Mouse (Mus musculus): ENCODE results near the gene Susd1. TPM values are rescaled to one million over a fixed set of nuclear protein-coding genes. Genes with fewer than 3 reads are reported as not detected.

Gene Susd1
- polyA plus RNA-seq (2014; fragmentation: Nextera tagmentation; extraction: Ambion mirVana), result 8.2 and 9.9 TPM in 2 replicates

DNA sequence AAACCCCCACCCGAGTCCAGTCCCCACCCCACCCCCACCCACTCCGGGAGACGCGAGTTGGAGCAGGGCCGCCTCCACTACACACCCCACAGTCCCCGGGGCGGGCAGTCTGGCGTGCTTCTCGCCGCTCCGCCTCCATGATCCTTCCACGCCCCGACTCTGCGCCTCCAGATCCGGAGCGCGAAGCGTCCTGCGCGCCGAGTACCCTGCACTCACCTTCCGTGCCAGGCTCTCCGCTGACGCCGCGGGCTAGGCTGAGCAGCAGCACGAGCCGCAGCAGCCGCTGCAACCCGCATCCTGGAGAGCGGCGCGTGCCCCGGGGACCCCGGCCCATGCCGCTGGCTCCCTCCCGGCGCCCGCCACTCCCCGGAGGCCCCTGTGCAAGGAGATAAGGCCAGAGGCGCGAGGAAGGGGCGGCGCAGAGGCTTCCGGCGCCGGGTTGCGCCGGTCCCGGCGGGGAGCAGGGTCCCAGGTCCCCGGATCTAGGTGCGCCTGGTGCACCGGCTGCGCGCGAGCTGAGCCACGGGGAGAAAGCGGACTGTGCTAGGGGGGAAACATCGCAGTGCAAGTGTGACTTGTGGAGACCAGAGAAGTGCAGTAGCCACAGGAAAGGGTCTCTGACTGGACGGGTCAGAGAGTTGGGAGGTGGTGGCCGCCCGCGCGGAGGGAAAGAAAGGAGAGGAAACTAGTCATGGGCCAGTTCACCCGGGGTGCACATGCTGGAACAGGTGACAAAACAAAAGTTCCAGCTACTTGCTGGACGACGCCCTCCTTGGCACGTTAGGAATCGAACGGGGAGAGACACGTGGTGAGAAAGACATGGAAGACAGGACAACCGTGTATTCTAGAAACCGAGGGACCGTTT is at the start of gene Susd1:
Gene Susd1, minus strand, starts transcription at position 644 of the 865 bp plus-strand sequence.
- no peaks in the 10 kb centered on the region for H3K36me3 ChIP-seq (ENCODE audit: control insufficient read depth, insufficient read depth, low read length)
- peak; percentile 88 for ATAC-seq (ENCODE audit: insufficient number of reproducible peaks, insufficient read depth, low FRiP score, low read depth)
- under 1% methylated on average over 75 of the region's 75 CpGs for WGBS
- peaks cover 17% of the 10 kb centered on the region for H3K4me1 ChIP-seq (ENCODE audit: control insufficient read depth, insufficient read depth, low read length)
- H3K27me3 ChIP-seq (ENCODE audit: control insufficient read depth, insufficient read depth, low read length), result no peaks in the 10 kb centered on the region
- H3K4me2 ChIP-seq (replicated peaks; ENCODE audit: low read depth, low read length), result peak within 1 kb of the TSS; percentile 94
- no peaks in the 10 kb centered on the region; the same call in 1 of the 2 replicates for H3K9me3 ChIP-seq (ENCODE audit: control insufficient read depth, low read depth, low read length)
- H3K27ac ChIP-seq (ENCODE audit: low read length), result peak within 1 kb of the TSS; percentile 96
- H3K9ac ChIP-seq (replicated peaks; ENCODE audit: low read depth, low read length), result peak within 1 kb of the TSS; percentile 86
- H3K4me3 ChIP-seq (ENCODE audit: low read depth, low read length), result peak within 1 kb of the TSS; percentile 76

DNA sequence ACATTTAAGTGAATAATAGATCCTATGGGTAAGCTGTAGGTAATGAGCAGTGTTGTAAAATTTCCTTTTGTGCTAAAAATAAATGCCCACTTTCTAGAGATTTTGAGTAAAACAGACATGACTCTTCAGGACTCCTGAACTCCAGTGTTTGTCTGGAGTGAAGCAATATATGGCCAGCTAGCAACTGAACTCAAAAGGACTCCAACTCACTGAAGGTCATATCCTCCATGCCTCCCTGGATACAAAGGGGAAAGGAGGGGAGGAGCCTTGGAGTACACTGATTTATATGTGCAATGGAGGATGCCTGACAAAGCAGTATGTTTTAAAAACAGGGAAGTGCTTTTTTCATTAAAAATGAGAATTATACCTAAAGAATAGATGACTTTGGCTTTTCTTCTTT is 32.9 kb upstream of the Susd1 start:
- no peak for ATAC-seq (ENCODE audit: insufficient number of reproducible peaks, insufficient read depth, low FRiP score, low read depth)
- Histone ChIP-seq H3K27me3 (ENCODE audit: control insufficient read depth, insufficient read depth, low read length) (no peaks in the 10 kb centered on the region), H3K36me3 (ENCODE audit: control insufficient read depth, insufficient read depth, low read length) (peaks cover 7% of the 10 kb centered on the region; the same call in 1 of the 2 replicates), H3K4me3 (ENCODE audit: low read depth, low read length) (no peak overlapping the region), H3K27ac (ENCODE audit: low read length) (no peak overlapping the region), H3K4me1 (ENCODE audit: control insufficient read depth, insufficient read depth, low read length) (no peaks in the 10 kb centered on the region), H3K4me2 (replicated peaks; ENCODE audit: low read depth, low read length) (no peak overlapping the region), H3K9me3 (ENCODE audit: control insufficient read depth, low read depth, low read length) (no peaks in the 10 kb centered on the region), H3K9ac (replicated peaks; ENCODE audit: low read depth, low read length) (no peak overlapping the region)

DNA sequence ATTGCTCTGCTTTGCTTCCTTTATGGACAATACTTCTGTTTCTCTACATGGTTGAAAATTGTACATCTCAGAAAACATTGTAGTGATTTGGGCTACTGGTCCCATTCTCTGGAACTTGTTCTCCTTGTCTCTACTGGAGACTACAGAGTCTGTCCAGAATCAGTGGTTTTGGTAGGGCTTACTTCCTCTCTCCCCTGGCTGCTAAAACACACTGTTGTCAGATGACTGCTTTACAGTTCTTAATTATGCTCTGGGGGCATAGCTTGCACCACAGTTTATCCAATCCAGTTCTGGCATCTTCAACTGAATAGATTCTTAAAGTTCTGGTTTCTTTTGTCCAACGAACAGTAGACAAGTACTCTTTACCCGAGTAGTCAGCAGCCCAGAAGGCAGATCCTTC is 27.0 kb upstream of the Susd1 start:
- no peak overlapping the region for H3K4me3 ChIP-seq (ENCODE audit: low read depth, low read length)
- no peak overlapping the region for H3K27ac ChIP-seq (ENCODE audit: low read length)
- H3K4me1 ChIP-seq (ENCODE audit: control insufficient read depth, insufficient read depth, low read length), result peaks cover 9% of the 10 kb centered on the region; the same call in 1 of the 2 replicates
- no peaks in the 10 kb centered on the region for H3K27me3 ChIP-seq (ENCODE audit: control insufficient read depth, insufficient read depth, low read length)
- H3K9ac ChIP-seq (replicated peaks; ENCODE audit: low read depth, low read length), result no peak overlapping the region
- ATAC-seq (ENCODE audit: insufficient number of reproducible peaks, insufficient read depth, low FRiP score, low read depth), result no peak
- 84% methylated on average over 2 of the region's 2 CpGs for WGBS
- no peaks in the 10 kb centered on the region for H3K9me3 ChIP-seq (ENCODE audit: control insufficient read depth, low read depth, low read length)
- H3K4me2 ChIP-seq (replicated peaks; ENCODE audit: low read depth, low read length), result no peak overlapping the region
- H3K36me3 ChIP-seq (ENCODE audit: control insufficient read depth, insufficient read depth, low read length), result peaks cover 3% of the 10 kb centered on the region; the same call in 1 of the 2 replicates

DNA sequence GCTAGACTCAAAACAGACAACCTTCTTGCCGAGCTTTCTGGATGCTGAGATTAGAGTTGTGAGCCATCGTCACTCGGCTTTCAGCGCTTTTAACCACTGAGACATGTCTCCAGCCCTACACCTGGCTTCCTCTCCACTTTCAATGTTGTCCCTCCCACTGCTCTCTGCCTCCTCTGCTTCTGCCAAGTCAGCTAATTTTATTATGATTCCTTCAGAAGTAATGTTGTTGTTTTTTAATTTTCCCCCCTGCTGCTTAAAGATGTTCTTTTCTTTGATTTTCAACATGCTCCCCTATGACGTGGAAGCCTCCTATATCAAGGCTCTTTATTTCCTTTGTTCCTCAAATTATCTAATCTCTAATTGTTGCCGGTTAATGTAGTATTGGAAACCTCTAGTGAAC is 26.2 kb upstream of the Susd1 start:
- 78% methylated on average over 6 of the region's 6 CpGs for WGBS
- Histone ChIP-seq H3K36me3 (ENCODE audit: control insufficient read depth, insufficient read depth, low read length) (peaks cover 3% of the 10 kb centered on the region; the same call in 1 of the 2 replicates), H3K9me3 (ENCODE audit: control insufficient read depth, low read depth, low read length) (no peaks in the 10 kb centered on the region), H3K27me3 (ENCODE audit: control insufficient read depth, insufficient read depth, low read length) (no peaks in the 10 kb centered on the region), H3K4me3 (ENCODE audit: low read depth, low read length) (no peak overlapping the region), H3K4me2 (replicated peaks; ENCODE audit: low read depth, low read length) (no peak overlapping the region), H3K4me1 (ENCODE audit: control insufficient read depth, insufficient read depth, low read length) (peaks cover 9% of the 10 kb centered on the region; the same call in 1 of the 2 replicates), H3K27ac (ENCODE audit: low read length) (no peak overlapping the region), H3K9ac (replicated peaks; ENCODE audit: low read depth, low read length) (no peak overlapping the region)
- no peak for ATAC-seq (ENCODE audit: insufficient number of reproducible peaks, insufficient read depth, low FRiP score, low read depth)

DNA sequence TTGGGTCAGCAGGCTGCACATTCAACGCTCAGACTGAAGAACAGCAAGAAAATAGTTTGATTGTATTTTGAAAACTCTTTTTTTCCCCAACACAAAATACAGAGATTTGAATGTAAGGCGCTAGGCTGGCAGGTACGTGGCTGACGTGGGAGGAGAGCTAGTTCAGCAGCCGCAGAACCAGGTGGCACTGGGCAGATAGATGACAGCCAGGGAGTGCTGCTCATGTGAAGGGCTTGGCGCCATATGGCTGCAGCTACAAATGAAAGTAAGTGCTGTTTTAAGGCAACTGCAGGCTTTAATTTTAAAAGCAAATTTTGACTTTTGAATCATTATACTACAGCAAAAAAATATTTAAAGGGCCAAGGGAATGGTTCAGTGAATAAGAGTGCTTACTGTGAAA is 24.1 kb upstream of the Susd1 start:
- H3K4me3 ChIP-seq (ENCODE audit: low read depth, low read length), result no peak overlapping the region
- H3K36me3 ChIP-seq (ENCODE audit: control insufficient read depth, insufficient read depth, low read length), result peaks cover 3% of the 10 kb centered on the region; the same call in 1 of the 2 replicates
- 69% methylated on average over 6 of the region's 6 CpGs for WGBS
- H3K4me2 ChIP-seq (replicated peaks; ENCODE audit: low read depth, low read length), result no peak overlapping the region
- no peak for ATAC-seq (ENCODE audit: insufficient number of reproducible peaks, insufficient read depth, low FRiP score, low read depth)
- H3K4me1 ChIP-seq (ENCODE audit: control insufficient read depth, insufficient read depth, low read length), result peaks cover 12% of the 10 kb centered on the region
- H3K27me3 ChIP-seq (ENCODE audit: control insufficient read depth, insufficient read depth, low read length), result no peaks in the 10 kb centered on the region
- no peaks in the 10 kb centered on the region for H3K9me3 ChIP-seq (ENCODE audit: control insufficient read depth, low read depth, low read length)
- no peak overlapping the region for H3K9ac ChIP-seq (replicated peaks; ENCODE audit: low read depth, low read length)
- H3K27ac ChIP-seq (ENCODE audit: low read length), result no peak overlapping the region

DNA sequence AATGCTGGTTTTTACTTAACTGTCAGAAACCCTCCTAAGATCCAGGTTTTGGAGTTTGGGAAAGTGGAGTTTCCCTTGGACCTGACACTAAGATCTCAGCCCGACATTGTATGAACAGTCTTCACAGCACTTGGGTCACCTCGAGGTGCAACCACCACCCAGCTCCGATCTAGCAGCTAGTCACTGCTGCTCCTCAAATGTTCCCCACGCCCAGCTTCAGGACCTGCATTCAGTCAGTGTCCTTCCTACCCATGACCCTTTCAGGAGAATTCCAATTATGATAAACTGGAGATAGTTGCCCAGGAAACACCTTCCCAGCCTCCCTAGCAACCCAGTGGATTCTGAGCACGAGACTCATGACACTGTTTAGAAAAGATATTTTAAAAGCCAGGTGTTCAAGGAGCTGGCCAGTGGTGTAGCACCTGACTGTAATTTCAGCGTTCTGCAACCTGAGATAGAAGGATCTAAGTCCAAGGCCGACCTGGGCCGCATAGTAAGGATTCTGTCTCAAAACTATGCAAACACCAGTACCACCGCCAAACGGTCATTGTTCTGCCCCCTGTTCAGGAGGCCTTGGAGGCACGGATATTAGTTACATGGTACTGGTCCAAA is 22.8 kb upstream of the Susd1 start:
- H3K4me2 ChIP-seq (replicated peaks; ENCODE audit: low read depth, low read length), result no peak overlapping the region
- no peak overlapping the region for H3K27ac ChIP-seq (ENCODE audit: low read length)
- no peak overlapping the region for H3K4me3 ChIP-seq (ENCODE audit: low read depth, low read length)
- peaks cover 12% of the 10 kb centered on the region for H3K4me1 ChIP-seq (ENCODE audit: control insufficient read depth, insufficient read depth, low read length)
- H3K36me3 ChIP-seq (ENCODE audit: control insufficient read depth, insufficient read depth, low read length), result no peaks in the 10 kb centered on the region
- H3K27me3 ChIP-seq (ENCODE audit: control insufficient read depth, insufficient read depth, low read length), result no peaks in the 10 kb centered on the region
- no peaks in the 10 kb centered on the region for H3K9me3 ChIP-seq (ENCODE audit: control insufficient read depth, low read depth, low read length)
- ATAC-seq (ENCODE audit: insufficient number of reproducible peaks, insufficient read depth, low FRiP score, low read depth), result peak; percentile 17; the same call in 1 of the 2 replicates
- WGBS, result 54% methylated on average over 11 of the region's 11 CpGs
- no peak overlapping the region for H3K9ac ChIP-seq (replicated peaks; ENCODE audit: low read depth, low read length)

DNA sequence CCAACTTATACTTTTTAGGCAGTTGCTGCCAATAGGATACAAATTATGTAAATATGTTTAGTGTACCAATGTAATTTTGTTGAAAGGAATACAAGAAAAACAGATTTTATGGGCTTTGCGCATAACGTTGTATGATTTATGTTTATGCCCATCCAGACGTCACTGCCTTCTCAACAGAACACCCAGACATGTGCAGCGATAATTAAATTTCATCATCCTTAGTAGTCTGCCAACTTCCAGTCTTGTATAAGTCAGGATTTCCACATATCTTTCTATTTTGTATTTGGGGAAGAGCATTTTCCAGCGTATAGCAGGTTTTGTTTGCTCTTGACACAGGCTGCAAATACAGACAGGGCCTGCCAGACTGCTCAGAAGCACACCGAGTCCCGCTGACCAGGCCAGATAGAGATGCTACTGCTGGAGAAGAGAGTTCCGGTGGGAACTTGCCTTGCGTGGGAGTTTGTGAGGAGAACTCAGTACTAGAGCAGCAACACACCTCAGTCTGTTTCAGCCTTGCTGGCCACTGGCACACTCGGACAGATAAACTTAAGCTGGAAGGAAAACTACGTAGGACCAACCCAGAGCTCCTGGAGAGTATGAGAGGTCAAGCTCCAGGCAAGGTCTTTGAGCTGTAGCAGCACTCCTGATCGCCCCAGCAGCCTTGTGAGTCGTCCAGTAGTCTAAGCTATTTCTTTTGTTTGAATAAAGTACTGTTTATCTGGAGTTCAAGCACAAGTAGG is 21.0 kb upstream of the Susd1 start:
- no peaks in the 10 kb centered on the region for H3K27me3 ChIP-seq (ENCODE audit: control insufficient read depth, insufficient read depth, low read length)
- H3K4me2 ChIP-seq (replicated peaks; ENCODE audit: low read depth, low read length), result no peak overlapping the region
- H3K36me3 ChIP-seq (ENCODE audit: control insufficient read depth, insufficient read depth, low read length), result no peaks in the 10 kb centered on the region
- no peak overlapping the region for H3K9ac ChIP-seq (replicated peaks; ENCODE audit: low read depth, low read length)
- WGBS, result 64% methylated on average over 13 of the region's 13 CpGs
- H3K4me3 ChIP-seq (ENCODE audit: low read depth, low read length), result no peak overlapping the region
- peaks cover 12% of the 10 kb centered on the region for H3K4me1 ChIP-seq (ENCODE audit: control insufficient read depth, insufficient read depth, low read length)
- no peak for ATAC-seq (ENCODE audit: insufficient number of reproducible peaks, insufficient read depth, low FRiP score, low read depth)
- peak overlapping the region; percentile 28; the same call in 1 of the 2 replicates for H3K27ac ChIP-seq (ENCODE audit: low read length)
- no peaks in the 10 kb centered on the region for H3K9me3 ChIP-seq (ENCODE audit: control insufficient read depth, low read depth, low read length)

DNA sequence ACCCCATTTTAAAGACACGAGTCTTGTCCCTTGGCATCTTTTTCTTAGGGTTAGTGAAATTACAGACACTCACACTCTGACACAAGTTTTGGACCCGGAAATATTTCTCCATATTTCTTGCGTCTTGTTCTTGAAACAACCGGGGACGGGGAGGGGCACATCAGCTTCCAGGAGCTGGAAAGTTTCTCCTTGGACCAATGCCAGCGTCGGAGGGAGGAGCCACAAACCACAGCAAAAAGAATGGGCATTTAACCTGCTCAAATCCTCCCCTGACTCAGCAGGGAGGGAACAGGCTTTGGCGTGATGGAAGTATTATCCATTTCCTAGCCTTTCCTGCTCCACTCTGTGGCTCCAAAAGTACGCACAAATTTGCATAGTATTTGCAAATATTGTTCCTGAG is 19.5 kb upstream of the Susd1 start:
- no peak overlapping the region for H3K4me2 ChIP-seq (replicated peaks; ENCODE audit: low read depth, low read length)
- H3K9ac ChIP-seq (replicated peaks; ENCODE audit: low read depth, low read length), result no peak overlapping the region
- H3K9me3 ChIP-seq (ENCODE audit: control insufficient read depth, low read depth, low read length), result no peaks in the 10 kb centered on the region
- WGBS, result 33% methylated on average over 9 of the region's 9 CpGs
- H3K4me3 ChIP-seq (ENCODE audit: low read depth, low read length), result no peak overlapping the region
- peaks cover 12% of the 10 kb centered on the region for H3K4me1 ChIP-seq (ENCODE audit: control insufficient read depth, insufficient read depth, low read length)
- ATAC-seq (ENCODE audit: insufficient number of reproducible peaks, insufficient read depth, low FRiP score, low read depth), result no peak
- H3K36me3 ChIP-seq (ENCODE audit: control insufficient read depth, insufficient read depth, low read length), result no peaks in the 10 kb centered on the region
- no peak overlapping the region for H3K27ac ChIP-seq (ENCODE audit: low read length)
- H3K27me3 ChIP-seq (ENCODE audit: control insufficient read depth, insufficient read depth, low read length), result no peaks in the 10 kb centered on the region

All from stomach, embryonic 14.5 days (tissue).